Mouse (Mus musculus): ENCODE data around the gene Phactr1. TPM values are rescaled to one million over a fixed set of nuclear protein-coding genes. Genes with fewer than 3 reads are reported as not detected.

The Phactr1 gene
- polyA plus RNA-seq, 1 experiment from 2014 or later, result 12.6 TPM

DNA sequence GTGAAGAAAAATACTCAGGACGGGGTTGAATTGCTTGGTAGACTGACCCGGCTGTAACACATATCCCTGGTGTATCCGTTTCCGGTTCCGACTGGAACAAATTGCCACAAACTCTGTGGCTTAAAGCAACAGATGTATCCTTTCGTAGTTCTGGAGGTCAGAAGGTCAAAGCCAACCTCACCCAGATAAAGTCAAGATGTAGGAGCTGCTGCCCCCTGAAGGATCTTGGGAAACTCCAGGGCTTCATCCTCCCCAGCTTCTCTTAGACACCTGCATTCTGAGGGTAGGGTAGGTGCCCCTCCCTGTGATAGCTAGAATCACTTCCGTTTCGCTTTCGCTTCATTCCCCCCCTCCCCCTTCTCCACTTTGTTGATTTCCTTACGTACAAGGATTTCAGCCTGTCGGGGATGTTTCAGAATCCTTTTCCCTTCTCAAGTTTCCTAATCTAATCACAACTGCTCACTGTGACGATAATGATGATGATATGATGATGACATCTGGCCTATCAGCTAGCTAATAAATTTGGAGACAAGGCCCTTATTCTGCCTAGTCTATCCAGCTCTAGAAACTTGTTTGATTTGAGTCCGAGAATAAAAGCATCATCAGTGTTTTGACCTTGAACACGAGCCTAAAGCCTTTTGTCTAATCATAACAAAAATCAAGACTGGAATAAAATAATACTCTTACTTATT, 203.8 kb downstream of the Phactr1 start:
- no peak overlapping the region for H3K27ac ChIP-seq (replicated peaks; ENCODE audit: low read depth, low read length)
- H3K4me1 ChIP-seq (ENCODE audit: control insufficient read depth, insufficient read depth, low read length), result no peaks in the 10 kb centered on the region
- H3K4me2 ChIP-seq (ENCODE audit: low read depth, low read length), result no peak overlapping the region
- no peaks in the 10 kb centered on the region for H3K9me3 ChIP-seq (replicated peaks; ENCODE audit: control insufficient read depth, low read length)
- no peaks in the 10 kb centered on the region for H3K36me3 ChIP-seq (replicated peaks; ENCODE audit: control insufficient read depth, insufficient read depth, low read depth, low read length)
- DNase-seq (ENCODE audit: low spot score) (peak; percentile 49), ATAC-seq (replicated peaks; ENCODE audit: insufficient number of reproducible peaks, low FRiP score, low TSS enrichment, low read depth) (no peak)
- WGBS, result 36% methylated on average over 14 of the region's 14 CpGs
- no peaks in the 10 kb centered on the region for H3K27me3 ChIP-seq (ENCODE audit: control insufficient read depth, insufficient read depth, low read length)
- H3K4me3 ChIP-seq (ENCODE audit: low read depth, low read length), result no peak overlapping the region
- no peak overlapping the region for H3K9ac ChIP-seq (replicated peaks; ENCODE audit: low read length)

DNA sequence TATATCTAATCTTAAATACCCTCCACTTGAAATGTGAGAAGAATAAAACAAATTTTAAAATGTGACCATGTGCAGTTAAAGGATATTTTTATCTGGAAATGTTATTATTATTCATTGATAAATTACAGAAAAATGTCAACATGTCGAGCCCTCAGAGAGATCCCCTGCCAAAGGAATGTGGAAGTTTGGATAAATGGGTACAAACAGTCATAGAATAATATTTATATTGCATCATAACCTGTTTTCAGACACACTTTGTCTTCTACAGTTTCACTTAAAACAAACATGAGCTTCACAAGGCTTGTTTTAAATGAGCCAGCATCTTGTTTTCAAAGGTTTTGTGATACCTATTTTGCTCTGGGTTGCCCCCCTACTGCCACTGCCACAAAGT, 204.3 kb downstream of the Phactr1 start:
- H3K27me3 ChIP-seq (ENCODE audit: control insufficient read depth, insufficient read depth, low read length), result no peaks in the 10 kb centered on the region
- H3K4me1 ChIP-seq (ENCODE audit: control insufficient read depth, insufficient read depth, low read length), result no peaks in the 10 kb centered on the region
- no peak for ATAC-seq (replicated peaks; ENCODE audit: insufficient number of reproducible peaks, low FRiP score, low TSS enrichment, low read depth)
- H3K27ac ChIP-seq (replicated peaks; ENCODE audit: low read depth, low read length), result no peak overlapping the region
- H3K36me3 ChIP-seq (replicated peaks; ENCODE audit: control insufficient read depth, insufficient read depth, low read depth, low read length), result no peaks in the 10 kb centered on the region
- no peak overlapping the region for H3K9ac ChIP-seq (replicated peaks; ENCODE audit: low read length)
- WGBS, result 66% methylated on average over 1 of the region's 1 CpGs
- no peak overlapping the region for H3K4me2 ChIP-seq (ENCODE audit: low read depth, low read length)
- DNase-seq (ENCODE audit: low spot score), result no peak
- no peak overlapping the region for H3K4me3 ChIP-seq (ENCODE audit: low read depth, low read length)
- no peaks in the 10 kb centered on the region for H3K9me3 ChIP-seq (replicated peaks; ENCODE audit: control insufficient read depth, low read length)

DNA sequence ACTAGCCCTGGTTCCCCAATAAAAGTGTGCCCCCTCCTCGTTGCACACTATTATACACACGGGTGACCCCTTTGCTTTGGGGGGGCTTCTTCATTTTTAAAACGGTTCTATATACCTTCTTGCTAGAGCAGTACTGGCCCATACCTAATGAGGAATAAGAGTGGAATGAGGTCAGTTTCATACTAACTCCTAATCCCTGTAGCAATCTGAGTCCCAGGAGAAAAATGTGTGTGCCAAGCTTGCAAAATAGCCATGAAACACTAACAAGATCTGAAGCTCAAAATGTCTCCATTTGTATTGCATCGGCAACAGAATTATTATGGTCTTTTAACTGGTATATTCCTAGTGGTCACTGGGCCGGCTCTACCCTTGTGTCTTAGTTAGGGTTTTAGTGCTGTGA, 207.3 kb downstream of the Phactr1 start:
- no peak for ATAC-seq (replicated peaks; ENCODE audit: insufficient number of reproducible peaks, low FRiP score, low TSS enrichment, low read depth)
- Histone ChIP-seq H3K4me1 (ENCODE audit: control insufficient read depth, insufficient read depth, low read length) (no peaks in the 10 kb centered on the region), H3K4me2 (ENCODE audit: low read depth, low read length) (no peak overlapping the region), H3K4me3 (ENCODE audit: low read depth, low read length) (no peak overlapping the region), H3K27ac (replicated peaks; ENCODE audit: low read depth, low read length) (no peak overlapping the region), H3K36me3 (replicated peaks; ENCODE audit: control insufficient read depth, insufficient read depth, low read depth, low read length) (no peaks in the 10 kb centered on the region), H3K27me3 (ENCODE audit: control insufficient read depth, insufficient read depth, low read length) (no peaks in the 10 kb centered on the region), H3K9me3 (replicated peaks; ENCODE audit: control insufficient read depth, low read length) (no peaks in the 10 kb centered on the region), H3K9ac (replicated peaks; ENCODE audit: low read length) (no peak overlapping the region)
- WGBS, result 89% methylated on average over 5 of the region's 5 CpGs
- DNase-seq (ENCODE audit: low spot score), result no peak

DNA sequence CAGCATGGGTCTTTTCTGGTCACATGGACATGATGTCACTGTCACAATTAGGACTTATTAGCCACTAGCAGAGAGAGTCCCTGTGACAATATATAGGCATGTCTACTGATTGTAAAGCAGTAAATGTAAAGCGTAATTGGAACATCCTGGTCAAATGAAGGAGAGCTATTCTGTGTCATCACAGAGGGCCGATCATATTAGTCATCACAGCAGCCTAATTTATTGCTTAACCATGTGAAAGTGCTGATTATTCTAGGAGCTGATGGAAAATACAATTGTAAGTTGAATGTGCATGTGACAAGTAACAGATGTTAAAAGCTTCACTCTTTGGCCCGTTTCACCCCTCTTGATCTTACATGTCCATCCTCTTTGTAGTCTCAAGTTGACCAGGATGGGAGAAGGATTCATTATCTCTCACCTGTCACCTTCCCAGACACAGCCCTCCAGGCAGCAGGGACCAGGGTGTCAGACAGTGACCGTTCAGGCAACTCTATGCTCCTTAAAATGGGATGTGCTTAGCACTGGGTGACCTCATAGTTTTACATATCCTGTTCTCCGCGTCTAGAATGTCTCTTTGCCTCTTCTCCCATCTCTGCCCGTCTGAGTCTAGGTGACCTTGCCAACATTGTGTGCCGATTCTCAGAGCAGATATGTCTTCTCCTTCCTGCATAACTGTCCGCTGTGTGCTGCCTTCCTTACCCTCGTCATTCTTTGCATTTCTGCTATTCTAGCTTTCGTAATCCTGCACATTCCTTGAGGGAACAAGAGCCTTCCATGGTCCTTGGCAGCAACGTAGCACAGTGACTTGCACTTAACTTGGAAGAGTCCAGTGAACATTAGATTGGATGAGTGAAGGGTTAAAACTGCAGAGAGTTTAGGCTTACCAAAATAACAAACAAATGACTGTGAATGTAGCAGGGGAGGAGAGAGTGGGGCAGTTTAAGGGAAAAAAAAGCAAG, 209.4 kb downstream of the Phactr1 start:
- H3K9ac ChIP-seq (replicated peaks; ENCODE audit: low read length), result no peak overlapping the region
- no peak overlapping the region for H3K27ac ChIP-seq (replicated peaks; ENCODE audit: low read depth, low read length)
- ATAC-seq (replicated peaks; ENCODE audit: insufficient number of reproducible peaks, low FRiP score, low TSS enrichment, low read depth), result no peak
- no peak for DNase-seq (ENCODE audit: low spot score)
- no peak overlapping the region for H3K4me3 ChIP-seq (ENCODE audit: low read depth, low read length)
- H3K36me3 ChIP-seq (replicated peaks; ENCODE audit: control insufficient read depth, insufficient read depth, low read depth, low read length), result no peaks in the 10 kb centered on the region
- H3K9me3 ChIP-seq (replicated peaks; ENCODE audit: control insufficient read depth, low read length), result no peaks in the 10 kb centered on the region
- no peaks in the 10 kb centered on the region for H3K4me1 ChIP-seq (ENCODE audit: control insufficient read depth, insufficient read depth, low read length)
- no peaks in the 10 kb centered on the region for H3K27me3 ChIP-seq (ENCODE audit: control insufficient read depth, insufficient read depth, low read length)
- WGBS, result 73% methylated on average over 12 of the region's 12 CpGs
- H3K4me2 ChIP-seq (ENCODE audit: low read depth, low read length), result no peak overlapping the region

DNA sequence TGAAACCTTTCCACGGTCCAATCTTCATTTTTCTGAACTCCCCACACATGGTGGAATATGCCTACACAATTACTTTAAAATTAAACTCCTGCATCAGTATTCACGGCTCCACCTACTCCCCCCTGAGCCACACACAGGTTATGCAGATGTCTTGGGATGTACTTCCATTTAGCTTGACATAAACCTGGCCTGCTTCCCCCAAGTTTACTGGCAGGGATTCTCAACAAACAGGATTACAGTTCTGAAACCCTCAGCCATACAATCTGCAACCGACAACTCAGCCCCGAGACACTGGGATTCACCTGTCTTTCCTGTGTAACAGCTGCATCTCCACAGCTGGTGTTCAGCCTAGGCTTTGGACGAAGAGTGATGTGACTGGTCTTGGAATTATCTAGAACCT, 210.2 kb downstream of the Phactr1 start:
- DNase-seq (ENCODE audit: low spot score) (no peak), ATAC-seq (replicated peaks; ENCODE audit: insufficient number of reproducible peaks, low FRiP score, low TSS enrichment, low read depth) (no peak)
- Histone ChIP-seq H3K36me3 (replicated peaks; ENCODE audit: control insufficient read depth, insufficient read depth, low read depth, low read length) (no peaks in the 10 kb centered on the region), H3K9me3 (replicated peaks; ENCODE audit: control insufficient read depth, low read length) (no peaks in the 10 kb centered on the region), H3K9ac (replicated peaks; ENCODE audit: low read length) (no peak overlapping the region), H3K27me3 (ENCODE audit: control insufficient read depth, insufficient read depth, low read length) (no peaks in the 10 kb centered on the region), H3K4me2 (ENCODE audit: low read depth, low read length) (no peak overlapping the region), H3K4me1 (ENCODE audit: control insufficient read depth, insufficient read depth, low read length) (no peaks in the 10 kb centered on the region), H3K4me3 (ENCODE audit: low read depth, low read length) (no peak overlapping the region), H3K27ac (replicated peaks; ENCODE audit: low read depth, low read length) (no peak overlapping the region)
- WGBS, result 73% methylated on average over 5 of the region's 5 CpGs

DNA sequence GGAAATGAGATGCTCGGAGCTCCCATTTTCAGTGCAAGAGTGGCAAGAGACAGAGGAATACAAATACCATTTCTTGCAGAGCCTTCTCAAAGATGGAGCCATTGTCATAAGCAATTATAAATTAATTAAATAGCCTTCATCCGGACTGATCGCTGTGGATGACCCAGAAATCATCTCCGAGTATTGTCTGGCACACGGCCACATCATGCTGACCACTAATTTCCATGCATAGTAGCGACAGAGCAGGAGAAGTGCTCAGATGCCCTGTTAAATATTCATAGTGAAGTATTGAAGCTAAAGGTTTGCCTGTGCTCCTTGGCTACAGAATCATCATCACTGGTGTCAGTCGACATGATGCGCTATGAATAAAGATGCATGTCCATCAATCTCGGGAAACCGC, 213.6 kb downstream of the Phactr1 start:
- 97% methylated on average over 10 of the region's 10 CpGs for WGBS
- DNase-seq (ENCODE audit: low spot score) (no peak), ATAC-seq (replicated peaks; ENCODE audit: insufficient number of reproducible peaks, low FRiP score, low TSS enrichment, low read depth) (no peak)
- Histone ChIP-seq H3K27me3 (ENCODE audit: control insufficient read depth, insufficient read depth, low read length) (no peaks in the 10 kb centered on the region), H3K36me3 (replicated peaks; ENCODE audit: control insufficient read depth, insufficient read depth, low read depth, low read length) (no peaks in the 10 kb centered on the region), H3K4me1 (ENCODE audit: control insufficient read depth, insufficient read depth, low read length) (no peaks in the 10 kb centered on the region), H3K9ac (replicated peaks; ENCODE audit: low read length) (no peak overlapping the region), H3K4me3 (ENCODE audit: low read depth, low read length) (no peak overlapping the region), H3K27ac (replicated peaks; ENCODE audit: low read depth, low read length) (no peak overlapping the region), H3K9me3 (replicated peaks; ENCODE audit: control insufficient read depth, low read length) (no peaks in the 10 kb centered on the region), H3K4me2 (ENCODE audit: low read depth, low read length) (no peak overlapping the region)

DNA sequence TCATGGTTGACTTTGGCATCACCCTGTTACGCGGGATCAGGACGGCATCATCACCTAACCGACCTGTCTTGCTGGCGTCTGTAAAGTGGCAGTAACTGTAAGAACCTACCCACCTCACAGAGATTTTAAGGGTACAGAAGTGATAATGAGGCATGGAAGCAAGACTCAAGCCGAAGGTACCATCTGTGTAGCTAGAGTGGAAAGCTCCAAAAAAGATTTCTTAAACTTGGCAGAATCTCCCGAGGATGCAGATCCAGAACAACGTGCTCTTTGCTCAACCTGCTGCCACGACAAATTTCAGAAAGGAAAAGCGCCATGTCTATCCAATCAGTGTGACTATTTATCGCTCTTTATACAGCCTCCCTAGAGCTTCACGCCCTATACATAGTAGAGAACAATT, 214.2 kb downstream of the Phactr1 start:
- 94% methylated on average over 12 of the region's 12 CpGs for WGBS

DNA sequence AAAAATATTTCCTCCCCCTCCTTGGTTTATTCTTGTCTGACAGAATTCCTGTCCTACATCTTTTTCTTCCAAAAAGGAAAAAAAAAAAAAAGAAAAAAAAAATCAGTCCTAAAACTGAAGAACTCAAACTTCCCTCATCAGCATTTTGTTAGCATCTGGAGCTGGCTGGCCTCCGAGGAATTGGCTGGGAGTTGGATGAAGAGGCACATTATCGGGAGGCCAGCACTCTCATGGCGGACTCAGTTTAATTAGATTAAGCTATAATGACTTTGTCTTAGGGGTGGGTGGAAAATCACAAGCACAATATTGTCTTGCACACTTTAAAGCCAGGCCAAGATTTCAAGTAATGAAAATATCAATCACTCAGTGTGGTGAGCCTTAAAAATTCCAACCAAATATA, 215.6 kb downstream of the Phactr1 start:
- Histone ChIP-seq H3K4me2 (ENCODE audit: low read depth, low read length) (no peak overlapping the region), H3K27ac (replicated peaks; ENCODE audit: low read depth, low read length) (no peak overlapping the region), H3K4me1 (ENCODE audit: control insufficient read depth, insufficient read depth, low read length) (no peaks in the 10 kb centered on the region), H3K9me3 (replicated peaks; ENCODE audit: control insufficient read depth, low read length) (no peaks in the 10 kb centered on the region), H3K27me3 (ENCODE audit: control insufficient read depth, insufficient read depth, low read length) (no peaks in the 10 kb centered on the region), H3K9ac (replicated peaks; ENCODE audit: low read length) (no peak overlapping the region), H3K36me3 (replicated peaks; ENCODE audit: control insufficient read depth, insufficient read depth, low read depth, low read length) (no peaks in the 10 kb centered on the region), H3K4me3 (ENCODE audit: low read depth, low read length) (no peak overlapping the region)
- 63% methylated on average over 3 of the region's 3 CpGs for WGBS
- ATAC-seq (replicated peaks; ENCODE audit: insufficient number of reproducible peaks, low FRiP score, low TSS enrichment, low read depth), result no peak
- no peak for DNase-seq (ENCODE audit: low spot score)

More for the DNA sequence above, 214.2 kb downstream of the Phactr1 start:
- Histone ChIP-seq H3K4me3 (ENCODE audit: low read depth, low read length) (no peak overlapping the region), H3K27me3 (ENCODE audit: control insufficient read depth, insufficient read depth, low read length) (no peaks in the 10 kb centered on the region), H3K9ac (replicated peaks; ENCODE audit: low read length) (no peak overlapping the region), H3K36me3 (replicated peaks; ENCODE audit: control insufficient read depth, insufficient read depth, low read depth, low read length) (no peaks in the 10 kb centered on the region), H3K9me3 (replicated peaks; ENCODE audit: control insufficient read depth, low read length) (no peaks in the 10 kb centered on the region), H3K4me2 (ENCODE audit: low read depth, low read length) (no peak overlapping the region), H3K27ac (replicated peaks; ENCODE audit: low read depth, low read length) (no peak overlapping the region), H3K4me1 (ENCODE audit: control insufficient read depth, insufficient read depth, low read length) (no peaks in the 10 kb centered on the region)
- no peak for ATAC-seq (replicated peaks; ENCODE audit: insufficient number of reproducible peaks, low FRiP score, low TSS enrichment, low read depth)
- no peak for DNase-seq (ENCODE audit: low spot score)

Measured in embryonic facial prominence, embryonic 11.5 days (tissue).